Mouse (Mus musculus): Measurements from ENCODE around the gene Dusp14. TPM values are rescaled to one million over a fixed set of nuclear protein-coding genes. Genes with fewer than 3 reads are reported as not detected.

Gene Dusp14
- polyA plus RNA-seq, 2 experiments: 15.3 to 21.9 TPM

- ATAC-seq (ENCODE audit: low FRiP score, low read depth) (no peak), DNase-seq (ENCODE audit: low spot score) (no peak)
- WGBS: 46% methylated on average over 10 of the region's 10 CpGs
- H3K4me2 ChIP-seq (replicated peaks; ENCODE audit: low read depth, low read length, severe bottlenecking): no peak overlapping the region
- peaks cover 17% of the 10 kb centered on the region for H3K4me1 ChIP-seq (ENCODE audit: control insufficient read depth, insufficient read depth, low read length)
- no peak overlapping the region for H3K4me3 ChIP-seq (replicated peaks; ENCODE audit: low read length)
- no peak overlapping the region for H3K27ac ChIP-seq (replicated peaks; ENCODE audit: low read depth, low read length)
- H3K36me3 ChIP-seq (ENCODE audit: control insufficient read depth, insufficient read depth, low read length): no peaks in the 10 kb centered on the region
- H3K9ac ChIP-seq (ENCODE audit: low read depth, low read length, severe bottlenecking): no peak overlapping the region
- H3K27me3 ChIP-seq (ENCODE audit: control insufficient read depth, insufficient read depth, low read length): no peaks in the 10 kb centered on the region
- no peak for TF ChIP-seq POLR2A (IDR thresholded peaks at IDR 0.05; ENCODE audit: borderline replicate concordance, extremely low read depth, insufficient read depth, insufficient read length)
- H3K9me3 ChIP-seq (ENCODE audit: control insufficient read depth, low read length): no peaks in the 10 kb centered on the region
Measured at GRCm38 (mm10) chr11:84048411-84048810, 20.6 kb downstream of the Dusp14 start.

- Histone ChIP-seq H3K9me3 (ENCODE audit: control insufficient read depth, low read length) (no peaks in the 10 kb centered on the region), H3K4me1 (ENCODE audit: control insufficient read depth, insufficient read depth, low read length) (peaks cover 17% of the 10 kb centered on the region), H3K9ac (ENCODE audit: low read depth, low read length, severe bottlenecking) (no peak overlapping the region), H3K36me3 (ENCODE audit: control insufficient read depth, insufficient read depth, low read length) (no peaks in the 10 kb centered on the region), H3K27ac (replicated peaks; ENCODE audit: low read depth, low read length) (0 out of 2 replicates have a peak overlapping the region, but pooled peaks have one; percentile 13), H3K27me3 (ENCODE audit: control insufficient read depth, insufficient read depth, low read length) (no peaks in the 10 kb centered on the region), H3K4me3 (replicated peaks; ENCODE audit: low read length) (no peak overlapping the region), H3K4me2 (replicated peaks; ENCODE audit: low read depth, low read length, severe bottlenecking) (no peak overlapping the region)
- ATAC-seq (ENCODE audit: low FRiP score, low read depth) (no peak), DNase-seq (ENCODE audit: low spot score) (peak; percentile 62)
- no peak for TF ChIP-seq POLR2A (IDR thresholded peaks at IDR 0.05; ENCODE audit: borderline replicate concordance, extremely low read depth, insufficient read depth, insufficient read length)
- WGBS: 30% methylated on average over 4 of the region's 4 CpGs
Measured at GRCm38 (mm10) chr11:84047270-84047669, 21.8 kb downstream of the Dusp14 start.

GRCm38 (mm10) chr11:84044988-84045387 is 24.1 kb downstream of the Dusp14 start:
- H3K27me3 ChIP-seq (ENCODE audit: control insufficient read depth, insufficient read depth, low read length): no peaks in the 10 kb centered on the region
- no peak overlapping the region for H3K4me3 ChIP-seq (replicated peaks; ENCODE audit: low read length)
- H3K9me3 ChIP-seq (ENCODE audit: control insufficient read depth, low read length): no peaks in the 10 kb centered on the region
- H3K27ac ChIP-seq (replicated peaks; ENCODE audit: low read depth, low read length): no peak overlapping the region
- TF ChIP-seq POLR2A (IDR thresholded peaks at IDR 0.05; ENCODE audit: borderline replicate concordance, extremely low read depth, insufficient read depth, insufficient read length): no peak
- 15% methylated on average over 1 of the region's 1 CpGs for WGBS
- no peak overlapping the region for H3K9ac ChIP-seq (ENCODE audit: low read depth, low read length, severe bottlenecking)
- ATAC-seq (ENCODE audit: low FRiP score, low read depth): no peak
- no peak for DNase-seq (ENCODE audit: low spot score)
- peaks cover 17% of the 10 kb centered on the region for H3K4me1 ChIP-seq (ENCODE audit: control insufficient read depth, insufficient read depth, low read length)
- H3K36me3 ChIP-seq (ENCODE audit: control insufficient read depth, insufficient read depth, low read length): peaks cover 11% of the 10 kb centered on the region
- H3K4me2 ChIP-seq (replicated peaks; ENCODE audit: low read depth, low read length, severe bottlenecking): no peak overlapping the region

- Histone ChIP-seq H3K4me1 (ENCODE audit: control insufficient read depth, insufficient read depth, low read length) (peaks cover 10% of the 10 kb centered on the region), H3K4me2 (replicated peaks; ENCODE audit: low read depth, low read length, severe bottlenecking) (no peak overlapping the region), H3K9ac (ENCODE audit: low read depth, low read length, severe bottlenecking) (no peak overlapping the region), H3K9me3 (ENCODE audit: control insufficient read depth, low read length) (no peaks in the 10 kb centered on the region), H3K27ac (replicated peaks; ENCODE audit: low read depth, low read length) (no peak overlapping the region; the same call in 1 of the 2 replicates), H3K36me3 (ENCODE audit: control insufficient read depth, insufficient read depth, low read length) (peaks cover 14% of the 10 kb centered on the region), H3K4me3 (replicated peaks; ENCODE audit: low read length) (no peak overlapping the region), H3K27me3 (ENCODE audit: control insufficient read depth, insufficient read depth, low read length) (no peaks in the 10 kb centered on the region)
- DNase-seq (ENCODE audit: low spot score): peak; percentile 60
- peak; percentile 72 for ATAC-seq (ENCODE audit: low FRiP score, low read depth)
- WGBS: 58% methylated on average over 14 of the region's 14 CpGs
- TF ChIP-seq POLR2A (IDR thresholded peaks at IDR 0.05; ENCODE audit: borderline replicate concordance, extremely low read depth, insufficient read depth, insufficient read length): no peak
Measured at GRCm38 (mm10) chr11:84042808-84043762, 26.0 kb downstream of the Dusp14 start.

- Histone ChIP-seq H3K4me1 (ENCODE audit: control insufficient read depth, insufficient read depth, low read length) (no peaks in the 10 kb centered on the region), H3K9me3 (ENCODE audit: control insufficient read depth, low read length) (no peaks in the 10 kb centered on the region), H3K27me3 (ENCODE audit: control insufficient read depth, insufficient read depth, low read length) (no peaks in the 10 kb centered on the region), H3K9ac (ENCODE audit: low read depth, low read length, severe bottlenecking) (no peak overlapping the region), H3K27ac (replicated peaks; ENCODE audit: low read depth, low read length) (no peak overlapping the region), H3K4me2 (replicated peaks; ENCODE audit: low read depth, low read length, severe bottlenecking) (no peak overlapping the region), H3K36me3 (ENCODE audit: control insufficient read depth, insufficient read depth, low read length) (peaks cover 18% of the 10 kb centered on the region), H3K4me3 (replicated peaks; ENCODE audit: low read length) (no peak overlapping the region)
- DNase-seq (ENCODE audit: low spot score) (no peak), ATAC-seq (ENCODE audit: low FRiP score, low read depth) (no peak)
- 72% methylated on average over 6 of the region's 6 CpGs for WGBS
- no peak for TF ChIP-seq POLR2A (IDR thresholded peaks at IDR 0.05; ENCODE audit: borderline replicate concordance, extremely low read depth, insufficient read depth, insufficient read length)
Measured at GRCm38 (mm10) chr11:84040621-84041020, 28.4 kb downstream of the Dusp14 start.
